38 mouse cellular contexts compared by ENCODE assay signal in the genomic region with DNA sequence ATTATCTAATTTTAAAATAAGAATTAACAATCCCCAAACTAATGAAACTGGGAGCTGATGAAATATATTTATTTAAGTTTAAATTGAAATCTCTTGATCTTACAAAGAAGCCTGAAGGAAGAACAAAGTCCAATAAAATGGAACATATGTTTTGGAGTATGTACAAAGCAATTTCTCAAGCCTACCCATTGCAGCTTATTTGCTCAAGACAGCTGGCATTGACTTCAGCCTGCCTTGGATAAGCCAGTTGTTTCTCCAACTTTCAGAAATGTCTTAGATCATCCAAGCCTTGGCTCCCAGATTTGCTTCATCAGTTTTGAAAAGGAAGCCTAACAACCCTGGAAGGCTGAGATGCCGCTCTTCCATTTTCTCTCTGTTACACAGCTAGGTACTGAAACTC. TPM values are rescaled to one million over a fixed set of nuclear protein-coding genes. Genes with fewer than 3 reads are reported as not detected.
"Had no signal": no experiment of that assay in that cellular context is flagged by ENCODE, and none has a peak within 500 bp of the region (broad histone marks: within the 10 kb centered on the region; RNA-seq: fewer than 3 reads in every experiment).

No protein-coding gene starts in this region.

- DNase-seq: left cerebral cortex, postnatal 4 days; liver; liver, embryonic 13.5 days; liver, postnatal 0 days; lung, adult 18-20 months; lung, adult 2 months; lung, embryonic 14.5 days; lung, postnatal 10 days; lung, postnatal 14 days; lung, postnatal 36 days; lung, postnatal 4 days; midbrain, embryonic 14.5 days had no signal

- ATAC-seq: liver, embryonic 12.5 days; liver, postnatal 0 days; lung, postnatal 0 days; midbrain, embryonic 13.5 days; midbrain, embryonic 15.5 days; midbrain, embryonic 16.5 days had no signal

RNA-seq across cellular contexts. Expression of gene Csn1s2a, which starts 20.9 kb away (rescaled TPM):
- polyA plus RNA-seq: limb, embryonic 10.5 days; limb, embryonic 11.5 days; limb, embryonic 12.5 days; limb, embryonic 13.5 days; limb, embryonic 14.5 days; limb, embryonic 15.5 days; liver, adult 2 months; liver, embryonic 11.5 days; liver, embryonic 12.5 days; liver, embryonic 13.5 days; liver, embryonic 14.5 days; liver, embryonic 15.5 days; liver, embryonic 16.5 days; liver, postnatal 0 days; lung, adult 2 months; lung, embryonic 14.5 days; lung, embryonic 15.5 days; lung, embryonic 16.5 days; macrophage; midbrain, embryonic 10.5 days; midbrain, embryonic 11.5 days; midbrain, embryonic 12.5 days; midbrain, embryonic 13.5 days; midbrain, embryonic 14.5 days; midbrain, embryonic 15.5 days; midbrain, embryonic 16.5 days; midbrain, postnatal 0 days; myocyte; neural tube, embryonic 11.5 days; neural tube, embryonic 12.5 days had no signal

RNA-seq across cellular contexts. Expression of gene Csn2, which starts 54.0 kb away (rescaled TPM):
- polyA plus RNA-seq: limb, embryonic 10.5 days; limb, embryonic 11.5 days; limb, embryonic 12.5 days; limb, embryonic 13.5 days; limb, embryonic 14.5 days; limb, embryonic 15.5 days; liver, adult 2 months; liver, embryonic 11.5 days; liver, embryonic 12.5 days; liver, embryonic 13.5 days; liver, embryonic 14.5 days; liver, embryonic 15.5 days; liver, embryonic 16.5 days; liver, postnatal 0 days; lung, adult 2 months; lung, embryonic 14.5 days; lung, embryonic 16.5 days; macrophage; midbrain, embryonic 10.5 days; midbrain, embryonic 11.5 days; midbrain, embryonic 12.5 days; midbrain, embryonic 13.5 days; midbrain, embryonic 14.5 days; midbrain, embryonic 15.5 days; midbrain, embryonic 16.5 days; midbrain, postnatal 0 days; myocyte; neural tube, embryonic 11.5 days; neural tube, embryonic 12.5 days had no signal

RNA-seq across cellular contexts. Expression of gene Csn1s2b, which starts 54.4 kb away (rescaled TPM):
- polyA plus RNA-seq: limb, embryonic 10.5 days; limb, embryonic 11.5 days; limb, embryonic 12.5 days; limb, embryonic 13.5 days; liver, adult 2 months; liver, embryonic 11.5 days; liver, embryonic 12.5 days; liver, embryonic 13.5 days; liver, embryonic 14.5 days; liver, embryonic 15.5 days; liver, embryonic 16.5 days; liver, postnatal 0 days; lung, adult 2 months; lung, embryonic 14.5 days; lung, embryonic 15.5 days; lung, embryonic 16.5 days; lung, postnatal 0 days; macrophage; midbrain, embryonic 10.5 days; midbrain, embryonic 11.5 days; midbrain, embryonic 12.5 days; midbrain, embryonic 13.5 days; midbrain, embryonic 14.5 days; midbrain, embryonic 15.5 days; midbrain, embryonic 16.5 days; midbrain, postnatal 0 days; myocyte; neural tube, embryonic 11.5 days; neural tube, embryonic 12.5 days had no signal
